Mouse (Mus musculus): ENCODE measurements around the gene Cycs. TPM values are rescaled to one million over a fixed set of nuclear protein-coding genes. Genes with fewer than 3 reads are reported as not detected.

The Cycs gene
- total and polyA plus RNA-seq, 3 experiments = 9.9 to 81.3 (median 68.3) TPM

GRCm38 (mm10) chr6:50520139-50520538 lies 46.2 kb downstream of the Cycs start:
- TF ChIP-seq GATA1 (IDR thresholded peaks at IDR 0.05; ENCODE audit: borderline replicate concordance, low read length) = no peak
- TF ChIP-seq CTCF (IDR thresholded peaks at IDR 0.05; ENCODE audit: low read depth, low read length) = no peak
- TF ChIP-seq GATA2 (IDR thresholded peaks at IDR 0.05; ENCODE audit: borderline replicate concordance, low read depth, low read length) = no peak
- Histone ChIP-seq H3K4me1 (ENCODE audit: insufficient read depth, low read depth, low read length) (peaks cover 7% of the 10 kb centered on the region; the same call in 1 of the 2 replicates), H3K4me3 (ENCODE audit: low read depth, low read length) (no peak overlapping the region), H3K36me3 (replicated peaks) (no peaks in the 10 kb centered on the region), H3K27me3 (ENCODE audit: insufficient read depth, low read length) (peaks cover 12% of the 10 kb centered on the region; the same call in 1 of the 2 replicates), H3K9me3 (replicated peaks) (no peaks in the 10 kb centered on the region)
- ATAC-seq (ENCODE audit: extremely low read depth, insufficient number of reproducible peaks, low FRiP score, poor library complexity, severe bottlenecking) (no peak), DNase-seq (ENCODE audit: low spot score) (no peak)

DNA sequence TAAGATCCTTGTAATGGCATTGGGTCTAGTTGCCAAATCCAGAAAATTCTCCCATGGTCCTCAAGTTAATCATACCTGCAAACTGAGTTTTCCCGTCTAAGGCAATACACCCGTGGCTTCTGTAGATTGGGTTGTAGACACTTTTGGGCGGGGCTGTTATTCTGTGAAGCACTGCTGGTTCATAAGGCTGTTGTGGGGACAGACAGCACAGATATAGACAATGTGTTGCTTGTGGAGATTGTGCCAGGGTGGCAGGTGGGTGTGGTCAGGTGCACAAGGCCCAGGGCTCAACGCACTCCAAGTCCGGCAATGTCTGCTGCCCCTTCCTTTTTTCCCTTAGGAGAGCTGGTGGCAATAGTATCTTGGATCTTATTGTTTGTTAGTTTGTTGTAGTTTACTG lies 48.0 kb downstream of the Cycs start:
- ATAC-seq (ENCODE audit: extremely low read depth, insufficient number of reproducible peaks, low FRiP score, poor library complexity, severe bottlenecking) = no peak
- Histone ChIP-seq H3K4me3 (ENCODE audit: low read depth, low read length) (no peak overlapping the region), H3K27me3 (ENCODE audit: insufficient read depth, low read length) (peaks cover 11% of the 10 kb centered on the region; the same call in 1 of the 2 replicates), H3K36me3 (replicated peaks) (no peaks in the 10 kb centered on the region), H3K9me3 (replicated peaks) (no peaks in the 10 kb centered on the region), H3K4me1 (ENCODE audit: insufficient read depth, low read depth, low read length) (peaks cover 7% of the 10 kb centered on the region; the same call in 1 of the 2 replicates)
- no peak for DNase-seq (ENCODE audit: low spot score)
- TF ChIP-seq TAL1 (conservative IDR thresholded peaks at IDR 0.05; ENCODE audit: low read depth, low read length) = no peak
- TF ChIP-seq GATA2 (IDR thresholded peaks at IDR 0.05; ENCODE audit: borderline replicate concordance, low read depth, low read length) = no peak
- TF ChIP-seq POLR2AphosphoS5 (IDR thresholded peaks at IDR 0.05; ENCODE audit: insufficient replicate concordance, low read depth, low read length) = no peak
- TF ChIP-seq GATA1 (IDR thresholded peaks at IDR 0.05; ENCODE audit: borderline replicate concordance, low read length) = no peak
- no peak for TF ChIP-seq CTCF (IDR thresholded peaks at IDR 0.05; ENCODE audit: low read depth, low read length)

Other genes starting within 250 kb of the Cycs start
- not detected in 2 replicates for gene Osbpl3, start 110.3 kb downstream of the Cycs start, total RNA-seq (2014; fragmentation: Nextera tagmentation)
- 0.06 and 0.16 TPM in 2 replicates for gene Osbpl3, start 110.3 kb downstream of the Cycs start, total RNA-seq (2017)
- 0.02 TPM in 1 of 2 replicates, not detected in the other for gene Osbpl3, start 110.3 kb downstream of the Cycs start, polyA plus RNA-seq (2012)
- not detected in 2 replicates for gene 4921507P07Rik, start 30.1 kb upstream of the Cycs start, total RNA-seq (2014; fragmentation: Nextera tagmentation)
- 0.05 TPM in 1 of 2 replicates, not detected in the other for gene 4921507P07Rik, start 30.1 kb upstream of the Cycs start, total RNA-seq (2017)
- gene 4921507P07Rik, start 30.1 kb upstream of the Cycs start, polyA plus RNA-seq (2012) = not detected in 2 replicates
- gene Npvf, start 87.9 kb upstream of the Cycs start, total RNA-seq (2014; fragmentation: Nextera tagmentation) = not detected in 2 replicates
- gene Npvf, start 87.9 kb upstream of the Cycs start, total RNA-seq (2017) = 0.33 TPM in 1 of 2 replicates, not detected in the other
- not detected in 2 replicates for gene Npvf, start 87.9 kb upstream of the Cycs start, polyA plus RNA-seq (2012)